Mouse (Mus musculus): ENCODE measurements around the gene Rftn1.

DNA sequence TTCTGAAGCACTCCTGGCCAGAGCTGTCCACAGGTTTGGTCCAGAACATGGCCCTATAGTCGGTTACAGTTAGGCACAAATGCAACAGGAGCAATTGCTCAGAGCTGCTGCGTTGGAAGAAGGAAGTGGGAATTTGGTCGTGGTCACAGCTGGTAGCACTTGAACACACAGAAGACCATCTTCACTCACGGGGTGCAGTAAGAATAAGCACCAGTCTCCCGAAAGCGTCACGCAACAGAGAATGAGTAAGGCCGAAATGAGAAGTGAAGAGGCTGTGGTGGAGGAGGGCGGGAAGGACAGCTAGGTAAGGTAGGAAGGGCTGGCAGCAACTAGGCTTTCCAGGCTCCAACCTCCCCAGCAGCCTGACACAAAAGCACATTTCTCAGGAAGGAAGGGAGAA, 140.0 kb downstream of the Rftn1 start:
- TF ChIP-seq POLR2A (IDR thresholded peaks at IDR 0.05; ENCODE audit: insufficient read depth, low read depth, low read length) (no peak), CTCF (IDR thresholded peaks at IDR 0.05; ENCODE audit: insufficient read depth, low read depth, low read length) (no peak)
